ENCODE assay signal across 7 mouse cellular contexts in genomic region chr7:83886366-83887129, GRCm38 (mm10). TPM values are rescaled to one million over a fixed set of nuclear protein-coding genes. Genes with fewer than 3 reads are reported as not detected.
A peak's percentile ranks its signal among the peaks of the same experiment; 100 is the strongest.
DNase-seq lines count a peak whose midpoint lies in the region; ATAC-seq and TF ChIP-seq lines count a peak whose summit lies in the region.

No protein-coding gene starts in this region.

- H3K4me3 ChIP-seq in kidney, postnatal 0 days (replicated peaks; ENCODE audit: low read depth, low read length): no peak overlapping the region
- H3K4me3 ChIP-seq in MEL (ENCODE audit: control insufficient read depth in 1 of 2, insufficient read depth in 1 of 2, low read depth in 2 of 2, low read length in 2 of 2): no peak overlapping the region
- H3K4me3 ChIP-seq in embryonic facial prominence, embryonic 10.5 days: no peak overlapping the region
- no peak overlapping the region for H3K4me3 ChIP-seq in lung, postnatal 0 days (ENCODE audit: low read depth, low read length)
- H3K4me3 ChIP-seq in hindbrain, embryonic 12.5 days: no peak overlapping the region

- no peak for ATAC-seq in kidney, postnatal 0 days (replicated peaks; ENCODE audit: low FRiP score, low read depth)
- no peak for ATAC-seq in lung, postnatal 0 days
- ATAC-seq in hindbrain, embryonic 12.5 days (ENCODE audit: low FRiP score): no peak

- 95% methylated on average over 6 of the region's 6 CpGs for WGBS in kidney, postnatal 0 days
- WGBS in embryonic facial prominence, embryonic 10.5 days: 92% methylated on average over 6 of the region's 6 CpGs
- whole genome bisulfite sequencing in lung, postnatal 0 days: 95% methylated on average over 6 of the region's 6 CpGs
- WGBS in hindbrain, embryonic 12.5 days: 92% methylated on average over 6 of the region's 6 CpGs

- DNase-seq in kidney, postnatal 0 days (ENCODE audit: low spot score): peak; percentile 26
- no peak for DNase-seq in kidney, adult 11 months
- peak; percentile 64 for DNase-seq in MEL (ENCODE audit: low read depth, low spot score)
- peak; percentile 19 for DNase-seq in embryonic facial prominence, embryonic 10.5 days (ENCODE audit: low spot score)
- no peak for DNase-seq in lung, postnatal 0 days (ENCODE audit: low spot score)
- no peak for DNase-seq in ovary, adult 18-20 months (ENCODE audit: low spot score)

- TF ChIP-seq CTCF in kidney, postnatal 0 days (IDR thresholded peaks at IDR 0.05; ENCODE audit: low read depth): peak; percentile 67
- peak; percentile 51 to 67 (median 53) for TF ChIP-seq CTCF in MEL (IDR thresholded peaks at IDR 0.05 in 2 of 3, conservative IDR thresholded peaks at IDR 0.05 in 1 of 3; ENCODE audit: control insufficient read depth in 1 of 3, insufficient read depth in 1 of 3, low read depth in 2 of 3, low read length in 3 of 3, poor library complexity in 1 of 3, severe bottlenecking in 1 of 3)
- TF ChIP-seq CTCF in lung, postnatal 0 days (IDR thresholded peaks at IDR 0.05): peak; percentile 75

- H3K9ac ChIP-seq in kidney, postnatal 0 days (ENCODE audit: low read depth, low read length): no peak overlapping the region
- H3K9ac ChIP-seq in MEL (ENCODE audit: control insufficient read depth, low read depth, low read length, poor library complexity, severe bottlenecking): no peak overlapping the region
- H3K9ac ChIP-seq in lung, postnatal 0 days (replicated peaks; ENCODE audit: low read depth): no peak overlapping the region
- H3K9ac ChIP-seq in hindbrain, embryonic 12.5 days: no peak overlapping the region

- H3K36me3 ChIP-seq in kidney, postnatal 0 days (ENCODE audit: insufficient read depth, low read length): no peaks in the 10 kb centered on the region
- peaks cover 0 to 22% of the 10 kb centered on the region in 2 experiments; a peak in 2 of 4 replicates for H3K36me3 ChIP-seq in MEL (ENCODE audit: control insufficient read depth in 1 of 2, insufficient read depth in 2 of 2, low read length in 2 of 2)
- peaks cover 12% of the 10 kb centered on the region for H3K36me3 ChIP-seq in embryonic facial prominence, embryonic 10.5 days (replicated peaks)
- no peaks in the 10 kb centered on the region for H3K36me3 ChIP-seq in lung, postnatal 0 days (ENCODE audit: insufficient read depth, low read length)
- no peaks in the 10 kb centered on the region for H3K36me3 ChIP-seq in hindbrain, embryonic 12.5 days

- TF ChIP-seq EP300 in MEL (IDR thresholded peaks at IDR 0.05; ENCODE audit: low read depth in 1 of 2, low read length in 2 of 2): no peak
- no peak for TF ChIP-seq EP300 in lung, postnatal 0 days (IDR thresholded peaks at IDR 0.05)

- peaks cover 10% of the 10 kb centered on the region for H3K4me1 ChIP-seq in kidney, postnatal 0 days (replicated peaks; ENCODE audit: insufficient read depth, low read length)
- H3K4me1 ChIP-seq in MEL (ENCODE audit: control insufficient read depth in 1 of 2, insufficient read depth in 2 of 2, low read length in 2 of 2): peaks cover 12 to 24% of the 10 kb centered on the region in 2 experiments
- H3K4me1 ChIP-seq in embryonic facial prominence, embryonic 10.5 days: peaks cover 42% of the 10 kb centered on the region
- H3K4me1 ChIP-seq in lung, postnatal 0 days (ENCODE audit: insufficient read depth, low read depth, low read length): peaks cover 18% of the 10 kb centered on the region
- H3K4me1 ChIP-seq in hindbrain, embryonic 12.5 days: peaks cover 24% of the 10 kb centered on the region

- no peak overlapping the region for H3K4me2 ChIP-seq in kidney, postnatal 0 days (ENCODE audit: low read length)
- no peak overlapping the region for H3K4me2 ChIP-seq in lung, postnatal 0 days (replicated peaks; ENCODE audit: low read depth, low read length)
- no peak overlapping the region for H3K4me2 ChIP-seq in hindbrain, embryonic 12.5 days (replicated peaks)

- TF ChIP-seq RAD21 in MEL (IDR thresholded peaks at IDR 0.05; ENCODE audit: low read depth, low read length): peak; percentile 66

- H3K79me2 ChIP-seq in MEL (ENCODE audit: control insufficient read depth, insufficient read depth, low read length, poor library complexity): peaks cover 26% of the 10 kb centered on the region

- H3K27ac ChIP-seq in kidney, postnatal 0 days: no peak overlapping the region
- peak overlapping the region; percentile 98 for H3K27ac ChIP-seq in MEL (ENCODE audit: control insufficient read depth, low read depth, low read length)
- no peak overlapping the region for H3K27ac ChIP-seq in embryonic facial prominence, embryonic 10.5 days (replicated peaks)
- no peak overlapping the region for H3K27ac ChIP-seq in lung, postnatal 0 days (ENCODE audit: low read length)
- no peak overlapping the region for H3K27ac ChIP-seq in hindbrain, embryonic 12.5 days

- no peaks in the 10 kb centered on the region for H3K9me3 ChIP-seq in kidney, postnatal 0 days (replicated peaks; ENCODE audit: low read length)
- no peaks in the 10 kb centered on the region for H3K9me3 ChIP-seq in MEL (replicated peaks; ENCODE audit: insufficient read depth, low read length)
- H3K9me3 ChIP-seq in embryonic facial prominence, embryonic 10.5 days: peaks cover 6% of the 10 kb centered on the region; the same call in 1 of the 2 replicates
- H3K9me3 ChIP-seq in lung, postnatal 0 days (ENCODE audit: low read length): no peaks in the 10 kb centered on the region
- no peaks in the 10 kb centered on the region for H3K9me3 ChIP-seq in hindbrain, embryonic 12.5 days (replicated peaks)

- no peaks in the 10 kb centered on the region for H3K27me3 ChIP-seq in kidney, postnatal 0 days (ENCODE audit: insufficient read depth, low read length)
- H3K27me3 ChIP-seq in MEL (ENCODE audit: control insufficient read depth in 1 of 2, insufficient read depth in 2 of 2, low read length in 2 of 2): no peaks in the 10 kb centered on the region
- H3K27me3 ChIP-seq in embryonic facial prominence, embryonic 10.5 days (replicated peaks; ENCODE audit: low read depth, poor library complexity, severe bottlenecking): no peaks in the 10 kb centered on the region
- no peaks in the 10 kb centered on the region for H3K27me3 ChIP-seq in lung, postnatal 0 days (replicated peaks; ENCODE audit: insufficient read depth, low read length)
- H3K27me3 ChIP-seq in hindbrain, embryonic 12.5 days: no peaks in the 10 kb centered on the region; the same call in 1 of the 2 replicates

- TF ChIP-seq POLR2A in MEL (IDR thresholded peaks at IDR 0.05; ENCODE audit: control insufficient read depth in 1 of 2, insufficient read depth in 1 of 2, low read depth in 1 of 2, low read length in 2 of 2, poor library complexity in 1 of 2): no peak

TF ChIP-seq in MEL, 35 proteins besides CTCF, POLR2A, EP300 and RAD21:
- TF ChIP-seq CHD1 (IDR thresholded peaks at IDR 0.05; ENCODE audit: low read depth, low read length) (no peak), HCFC1 (IDR thresholded peaks at IDR 0.05; ENCODE audit: low read depth, low read length) (0 out of 2 replicates have a peak, but pooled peaks have one; percentile 18), POLR2AphosphoS5 (IDR thresholded peaks at IDR 0.05; ENCODE audit: borderline replicate concordance, low read depth, low read length) (no peak), MEF2A (IDR thresholded peaks at IDR 0.05; ENCODE audit: extremely low read depth, insufficient replicate concordance, low read depth, low read length, poor library complexity, severe bottlenecking) (no peak), SMC3 (IDR thresholded peaks at IDR 0.05; ENCODE audit: low read depth, low read length) (peak; percentile 42), ZC3H11A (IDR thresholded peaks at IDR 0.05; ENCODE audit: low read depth, low read length) (peak; percentile 25; the same call in 1 of the 2 replicates)
TF ChIP-seq in MEL: peak in this region for 3.

RNA-seq across cellular contexts. Expression of gene Mesd, which starts 2.3 kb away (rescaled TPM):
- 109 and 111 TPM in 2 replicates for polyA plus RNA-seq in kidney, postnatal 0 days (2015; fragmentation: Nextera tagmentation; extraction: Ambion mirVana)
- total RNA-seq in MEL (2012; rRNA removed): 75.8 and 83.3 TPM in 2 replicates
- polyA plus RNA-seq in MEL (2012; ENCODE audit: insufficient read depth in 1 of 2, insufficient read length in 2 of 2, low read depth in 1 of 2, low replicate concordance in 2 of 2, missing spikeins in 1 of 2): 100 to 1,000 TPM in 1 of 2 experiments, 10 to 100 TPM in 1; 64.5 to 135 TPM
- 90.6 and 99.6 TPM in 2 replicates for polyA plus RNA-seq in embryonic facial prominence, embryonic 10.5 days (2016; fragmentation: Nextera tagmentation; extraction: Ambion mirVana)
- polyA plus RNA-seq in lung, postnatal 0 days (2015; fragmentation: Nextera tagmentation; extraction: Ambion mirVana): 97.9 and 104 TPM in 2 replicates
- polyA plus RNA-seq in hindbrain, embryonic 12.5 days (2016; fragmentation: Nextera tagmentation; extraction: Ambion mirVana): 91.1 and 95.7 TPM in 2 replicates

RNA-seq across cellular contexts. Expression of gene Tlnrd1, which starts 2.4 kb away (rescaled TPM):
- polyA plus RNA-seq in kidney, postnatal 0 days (2015; fragmentation: Nextera tagmentation; extraction: Ambion mirVana): 10.0 and 12.8 TPM in 2 replicates
- total RNA-seq in MEL (2012; rRNA removed): 7.5 and 8.8 TPM in 2 replicates
- 10 to 100 TPM in 1 of 2 experiments, not detected in 1; 18.0 TPM for polyA plus RNA-seq in MEL (2012; ENCODE audit: insufficient read depth in 1 of 2, insufficient read length in 2 of 2, low read depth in 1 of 2, low replicate concordance in 2 of 2, missing spikeins in 1 of 2)
- 14.2 and 14.6 TPM in 2 replicates for polyA plus RNA-seq in embryonic facial prominence, embryonic 10.5 days (2016; fragmentation: Nextera tagmentation; extraction: Ambion mirVana)
- 18.9 and 22.5 TPM in 2 replicates for polyA plus RNA-seq in lung, postnatal 0 days (2015; fragmentation: Nextera tagmentation; extraction: Ambion mirVana)
- 19.0 and 21.8 TPM in 2 replicates for polyA plus RNA-seq in hindbrain, embryonic 12.5 days (2016; fragmentation: Nextera tagmentation; extraction: Ambion mirVana)

Comparison
In these comparisons a context has a peak if more than half of its experiments do, and no peak if none do; other contexts are left out.
1. DNase-seq: peak in kidney, postnatal 0 days (single experiment), MEL (single experiment) and embryonic facial prominence, embryonic 10.5 days (single experiment); none in kidney, adult 11 months (single experiment), lung, postnatal 0 days (single experiment) and ovary, adult 18-20 months (single experiment).
2. Peak in every context shown above with its lines, with median percentiles within 50 percentile points of each other: CTCF ChIP-seq.